Mouse (Mus musculus) limb, embryonic 11.5 days (tissue): ENCODE results near the gene Ovca2. TPM values are rescaled to one million over a fixed set of nuclear protein-coding genes. Genes with fewer than 3 reads are reported as not detected.

Experiments used
- ATAC-seq: fragments of 200-750 bp; cut with Nextera tagmentation; 2 replicates; pipeline ENCODE4 v1.8.0; 2017; ENCODE audit warnings: low read depth; ENCODE audit not compliant: insufficient number of reproducible peaks, low FRiP score, low TSS enrichment
- DNase-seq: peaks from one replicate; pipeline ENCODE4 v3.0.0-alpha.2; 2015; ENCODE audit warnings: low spot score
- H3K27ac ChIP-seq: fragments of 300-500 bp; sonication (generic); replicated peaks from 2 replicates; pipeline ENCODE4 v1.5.1; 2014; ENCODE audit warnings: low read depth, mild to moderate bottlenecking, low read length
- H3K27me3 ChIP-seq: fragments of 300-500 bp; sonication (generic); 2 replicates; pipeline ENCODE4 v1.6.1; 2014; ENCODE audit warnings: mild to moderate bottlenecking, low read length, mixed read lengths; ENCODE audit not compliant: control insufficient read depth, insufficient read depth
- H3K36me3 ChIP-seq: fragments of 300-500 bp; sonication (generic); 2 replicates; pipeline ENCODE4 v1.6.1; 2014; ENCODE audit warnings: mild to moderate bottlenecking, low read length, moderate library complexity, mixed read lengths; ENCODE audit not compliant: control insufficient read depth, insufficient read depth
- H3K4me1 ChIP-seq: fragments of 300-500 bp; sonication (generic); 2 replicates; pipeline ENCODE4 v1.6.1; 2014; ENCODE audit warnings: low read length, mixed read lengths; ENCODE audit not compliant: control insufficient read depth, insufficient read depth
- H3K4me2 ChIP-seq: fragments of 300-500 bp; sonication (generic); 2 replicates; pipeline ENCODE4 v1.6.1; 2014; ENCODE audit warnings: low read depth, mild to moderate bottlenecking, moderate library complexity; ENCODE audit not compliant: severe bottlenecking
- H3K4me3 ChIP-seq: fragments of 300-500 bp; sonication (generic); 2 replicates; pipeline ENCODE4 v1.5.1; 2014; ENCODE audit warnings: low read depth, low read length
- H3K9ac ChIP-seq: fragments of 300-500 bp; sonication (generic); 2 replicates; pipeline ENCODE4 v1.6.1; 2014; ENCODE audit warnings: mild to moderate bottlenecking, low read length
- H3K9me3 ChIP-seq: fragments of 300-500 bp; sonication (generic); 2 replicates; pipeline ENCODE4 v1.6.1; 2016; ENCODE audit warnings: low read length; ENCODE audit not compliant: control insufficient read depth
- WGBS: fragments of 180-500 bp; shearing (Covaris S2); extraction: QIAGEN DNeasy Blood & Tissue Kit; methylation state at CpG from one replicate; pipeline ENCODE4 v1.1.7; 2014; 5-methylcytosine and 5-hydroxymethylcytosine counted together
- polyA plus RNA-seq: library from polyadenylated mRNA; unstranded; fragments of >200 nt; fragmentation: Nextera tagmentation; extraction: Ambion mirVana; gene quantifications from 2 replicates; pipeline ENCODE4 v1.2.1, GENCODE M21; 2014

The Ovca2 gene
- 38.2 and 39.8 TPM in 2 replicates for polyA plus RNA-seq

DNA sequence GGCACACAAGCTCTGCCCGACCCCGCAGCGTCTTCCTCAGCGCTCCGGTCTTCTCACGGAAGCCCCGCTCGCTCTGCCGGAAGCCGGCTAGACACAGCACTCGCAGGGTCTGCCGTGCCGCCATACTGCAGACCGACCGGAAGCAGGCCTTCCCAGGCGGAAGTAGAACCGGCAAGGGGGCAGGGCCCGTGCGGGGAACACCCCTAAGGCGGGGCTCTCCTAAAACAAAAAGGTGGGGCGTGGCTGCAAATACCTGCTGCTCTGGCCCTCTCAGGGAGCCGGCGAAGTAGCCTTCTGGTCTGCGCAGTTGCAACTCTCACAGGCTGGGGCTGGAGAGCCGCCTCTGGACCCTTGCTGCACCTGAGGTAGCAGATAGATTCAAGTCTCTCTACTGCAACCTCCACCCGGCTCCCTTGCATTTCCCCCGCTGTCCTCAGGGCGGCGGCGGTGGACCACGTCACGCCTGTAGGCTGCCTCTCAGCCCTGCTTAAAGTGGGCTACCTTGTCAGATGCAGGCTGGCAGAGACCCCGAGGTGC is at the start of gene Ovca2:
Gene Ovca2, minus strand, starts transcription at position 164 of the 537 bp plus-strand sequence.
- Histone ChIP-seq H3K4me2 (peak within 1 kb of the TSS; percentile 92), H3K4me3 (peak within 1 kb of the TSS; percentile 54), H3K36me3 (peaks cover 6% of the 10 kb centered on the region; the same call in 1 of the 2 replicates), H3K4me1 (peaks cover 9% of the 10 kb centered on the region), H3K9ac (peak within 1 kb of the TSS; percentile 55), H3K27ac (peak within 1 kb of the TSS; percentile 77), H3K9me3 (no peaks in the 10 kb centered on the region), H3K27me3 (peaks cover under 1% of the 10 kb centered on the region; the same call in 1 of the 2 replicates)
- DNase-seq = peak; percentile 95
- ATAC-seq = peak; percentile 94
- under 1% methylated on average over 33 of the region's 33 CpGs for WGBS

DNA sequence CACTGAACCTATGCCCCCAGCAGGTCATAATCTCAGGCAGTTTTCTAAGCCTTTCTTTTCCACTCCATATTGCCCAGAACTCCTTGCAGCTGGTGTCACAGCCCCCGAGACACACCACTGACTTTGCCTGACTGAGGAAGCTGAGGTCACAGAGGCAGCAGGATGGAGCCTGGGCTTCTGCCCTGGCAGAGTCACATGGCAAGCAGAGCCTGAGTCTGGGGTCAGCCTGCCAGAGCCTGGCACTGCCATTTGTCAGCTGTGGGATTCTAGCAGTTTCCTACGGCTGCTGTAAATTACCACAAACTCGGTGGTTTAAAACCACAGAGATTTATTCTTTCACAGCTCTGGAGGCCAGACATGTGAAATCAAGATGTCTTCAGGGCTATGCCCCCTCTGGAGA is 49.0 kb upstream of the Ovca2 start:
- Histone ChIP-seq H3K9me3 (no peaks in the 10 kb centered on the region), H3K4me2 (no peak overlapping the region), H3K4me3 (no peak overlapping the region), H3K36me3 (no peaks in the 10 kb centered on the region), H3K27ac (no peak overlapping the region), H3K4me1 (no peaks in the 10 kb centered on the region; the same call in 1 of the 2 replicates), H3K9ac (no peak overlapping the region), H3K27me3 (no peaks in the 10 kb centered on the region)
- WGBS = 49% methylated on average over 3 of the region's 3 CpGs
- ATAC-seq = no peak
- no peak for DNase-seq

DNA sequence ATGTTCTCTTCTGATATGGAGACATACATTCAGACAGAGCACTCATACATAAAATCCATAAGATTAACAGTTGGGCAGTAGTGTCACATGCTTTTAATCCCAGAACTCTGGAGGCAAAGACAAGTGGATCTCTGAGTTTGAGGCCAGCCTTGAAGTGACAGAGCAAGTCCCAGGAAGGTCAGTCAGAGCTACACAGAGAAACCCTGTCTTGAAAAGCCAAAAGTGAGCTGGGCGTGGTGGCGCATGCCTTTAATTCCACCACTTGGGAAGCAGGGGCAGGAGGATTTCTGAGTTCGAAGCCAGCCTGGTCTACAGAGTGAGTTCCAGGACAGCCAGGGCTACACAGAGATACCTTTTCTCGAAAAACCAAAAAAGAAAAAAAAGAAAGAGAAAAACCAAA is 46.2 kb upstream of the Ovca2 start:
- H3K27ac ChIP-seq = no peak overlapping the region
- H3K4me1 ChIP-seq = no peaks in the 10 kb centered on the region
- 83% methylated on average over 4 of the region's 4 CpGs for WGBS
- ATAC-seq = no peak
- H3K4me2 ChIP-seq = no peak overlapping the region
- H3K27me3 ChIP-seq = no peaks in the 10 kb centered on the region
- no peak for DNase-seq
- H3K9ac ChIP-seq = no peak overlapping the region
- no peak overlapping the region for H3K4me3 ChIP-seq
- H3K9me3 ChIP-seq = no peaks in the 10 kb centered on the region
- H3K36me3 ChIP-seq = no peaks in the 10 kb centered on the region

- Histone ChIP-seq H3K4me2 (no peak overlapping the region), H3K4me1 (no peaks in the 10 kb centered on the region), H3K9me3 (no peaks in the 10 kb centered on the region), H3K27ac (no peak overlapping the region), H3K9ac (no peak overlapping the region), H3K36me3 (no peaks in the 10 kb centered on the region), H3K27me3 (no peaks in the 10 kb centered on the region), H3K4me3 (no peak overlapping the region)
- no peak for DNase-seq
- WGBS = 68% methylated on average over 12 of the region's 12 CpGs
- no peak for ATAC-seq
These were observed 45.4 kb upstream of the Ovca2 start for GRCm38 (mm10) chr11:75224062-75224461.

GRCm38 (mm10) chr11:75220517-75221145 is 42.0 kb upstream of the Ovca2 start:
- H3K4me2 ChIP-seq = no peak overlapping the region
- DNase-seq (no peak), ATAC-seq (no peak)
- no peak overlapping the region for H3K4me3 ChIP-seq
- H3K27me3 ChIP-seq = no peaks in the 10 kb centered on the region
- WGBS = 70% methylated on average over 5 of the region's 6 CpGs
- H3K9ac ChIP-seq = no peak overlapping the region
- no peak overlapping the region for H3K27ac ChIP-seq
- H3K9me3 ChIP-seq = no peaks in the 10 kb centered on the region
- H3K36me3 ChIP-seq = no peaks in the 10 kb centered on the region
- no peaks in the 10 kb centered on the region for H3K4me1 ChIP-seq

GRCm38 (mm10) chr11:75220115-75220514 is 41.5 kb upstream of the Ovca2 start:
- Histone ChIP-seq H3K27ac (no peak overlapping the region), H3K9ac (no peak overlapping the region), H3K4me2 (no peak overlapping the region), H3K27me3 (no peaks in the 10 kb centered on the region), H3K9me3 (no peaks in the 10 kb centered on the region), H3K4me1 (no peaks in the 10 kb centered on the region), H3K4me3 (no peak overlapping the region), H3K36me3 (no peaks in the 10 kb centered on the region)
- no peak for DNase-seq
- ATAC-seq = no peak
- 65% methylated on average over 9 of the region's 9 CpGs for WGBS

- DNase-seq = no peak
- no peak overlapping the region for H3K27ac ChIP-seq
- peaks cover 14% of the 10 kb centered on the region for H3K4me1 ChIP-seq
- H3K9me3 ChIP-seq = no peaks in the 10 kb centered on the region
- H3K4me2 ChIP-seq = peak overlapping the region; percentile 68
- H3K27me3 ChIP-seq = no peaks in the 10 kb centered on the region; the same call in 1 of the 2 replicates
- peak overlapping the region; percentile 41; the same call in 1 of the 2 replicates for H3K9ac ChIP-seq
- H3K4me3 ChIP-seq = peak overlapping the region; percentile 26
- 15% methylated on average over 13 of the region's 13 CpGs for WGBS
- no peaks in the 10 kb centered on the region for H3K36me3 ChIP-seq
- ATAC-seq = 0 out of 2 replicates have a peak, but pooled peaks have one; percentile 44
These were observed 35.7 kb upstream of the Ovca2 start for GRCm38 (mm10) chr11:75214081-75214950.

DNA sequence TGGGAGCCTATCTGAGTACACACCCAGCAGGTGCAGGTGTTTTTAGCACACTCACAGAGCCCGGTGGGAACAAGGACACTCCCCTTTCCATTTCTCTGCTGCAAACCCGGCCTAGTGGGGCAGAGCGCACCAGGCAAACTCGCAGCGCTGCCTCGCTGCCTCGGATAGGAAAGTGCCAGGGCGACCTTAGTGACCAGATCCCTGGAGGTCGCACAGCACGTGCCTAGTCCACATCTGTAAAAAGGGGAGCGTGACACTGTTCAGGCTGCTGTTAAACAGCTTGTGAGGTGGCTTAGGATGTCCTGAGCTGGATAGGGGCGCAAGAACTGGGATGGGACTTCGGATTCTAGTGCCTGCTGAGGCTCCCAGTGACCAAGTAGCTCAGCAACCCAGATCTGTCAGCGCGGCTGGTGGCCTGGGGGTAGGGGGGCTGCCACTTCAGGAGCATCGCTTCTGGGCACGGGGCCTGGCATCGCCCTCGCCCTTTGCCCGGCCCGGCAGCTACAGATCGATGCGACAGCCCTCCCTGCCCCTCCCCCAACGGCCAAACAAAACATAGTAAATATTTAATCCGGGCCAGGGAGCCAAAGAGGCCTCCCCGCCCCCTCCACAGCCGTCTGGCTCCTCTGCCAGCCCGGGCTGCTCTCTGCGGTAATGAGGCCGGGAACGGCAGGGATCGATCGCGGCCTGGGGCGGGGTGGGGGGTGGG is 34.9 kb upstream of the Ovca2 start:
- peaks cover 14% of the 10 kb centered on the region for H3K4me1 ChIP-seq
- DNase-seq = peak; percentile 65
- H3K36me3 ChIP-seq = no peaks in the 10 kb centered on the region
- no peaks in the 10 kb centered on the region; the same call in 1 of the 2 replicates for H3K27me3 ChIP-seq
- no peak overlapping the region for H3K27ac ChIP-seq
- no peaks in the 10 kb centered on the region for H3K9me3 ChIP-seq
- ATAC-seq = peak; percentile 7; the same call in 1 of the 2 replicates
- peak overlapping the region; percentile 41; the same call in 1 of the 2 replicates for H3K9ac ChIP-seq
- H3K4me2 ChIP-seq = peak overlapping the region; percentile 68
- 2% methylated on average over 34 of the region's 35 CpGs for WGBS
- H3K4me3 ChIP-seq = peak overlapping the region; percentile 26
